Mouse (Mus musculus) megakaryocyte progenitor cell, adult 5-6 weeks (primary cell): ENCODE measurements around the gene Myo1a. TPM values are rescaled to one million over a fixed set of nuclear protein-coding genes. Genes with fewer than 3 reads are reported as not detected.
A peak's percentile ranks its signal among the peaks of the same experiment; 100 is the strongest.
"Not testable (repeated sequence)": the region's sequence is repeated elsewhere in the genome, so short reads cannot be mapped to it uniquely, and the experiment has no call there.

ENCODE experiments used
- ATAC-seq: replicated peaks from 2 replicates; pipeline ENCODE4 v1.8.0; 2016; ENCODE audit warnings: mild to moderate bottlenecking, moderate TSS enrichment, inconsistent platforms; ENCODE audit not compliant: poor library complexity
- total RNA-seq, 2 experiments: library from RNA; stranded (forward) in 1 of 2; stranded (reverse) in 1 of 2; fragments of 157-497, 149-512 nt in 1 of 2; fragments of 200-1000 nt in 1 of 2; gene quantifications; 2 replicates each; pipeline versions ENCODE4 v1.2.3 to v1.2.4; 2015 to 2017

Gene Myo1a
- total RNA-seq (2015) (0.15 TPM in 1 of 2 replicates, not detected in the other), total RNA-seq (2017) (0.03 and 0.37 TPM in 2 replicates)

DNA sequence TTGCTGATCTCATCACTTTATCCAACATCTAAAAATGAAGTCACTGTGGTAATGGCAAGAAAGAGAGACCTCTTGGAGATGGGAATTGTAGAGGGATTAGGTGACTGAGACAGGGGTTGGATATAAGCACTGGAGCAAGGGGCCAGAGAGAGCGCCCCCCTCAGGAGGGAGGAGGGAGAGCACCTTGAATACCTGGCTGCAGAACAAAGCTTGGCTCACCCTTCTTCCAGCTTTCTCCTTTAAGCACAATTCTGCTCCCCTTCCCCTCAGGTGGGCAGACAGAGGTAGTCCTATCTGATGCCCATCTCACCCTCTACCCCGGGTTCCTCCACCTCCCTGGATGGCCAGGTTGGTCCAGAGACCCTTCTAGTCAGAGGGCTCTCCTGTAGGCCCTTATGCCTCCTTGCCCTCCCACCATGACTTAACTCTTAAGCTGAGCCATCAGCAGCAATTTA, at the start of gene Myo1a:
Myo1a (plus strand) TSS at position 405 of the 455 bp plus-strand sequence.
- no peak for ATAC-seq

DNA sequence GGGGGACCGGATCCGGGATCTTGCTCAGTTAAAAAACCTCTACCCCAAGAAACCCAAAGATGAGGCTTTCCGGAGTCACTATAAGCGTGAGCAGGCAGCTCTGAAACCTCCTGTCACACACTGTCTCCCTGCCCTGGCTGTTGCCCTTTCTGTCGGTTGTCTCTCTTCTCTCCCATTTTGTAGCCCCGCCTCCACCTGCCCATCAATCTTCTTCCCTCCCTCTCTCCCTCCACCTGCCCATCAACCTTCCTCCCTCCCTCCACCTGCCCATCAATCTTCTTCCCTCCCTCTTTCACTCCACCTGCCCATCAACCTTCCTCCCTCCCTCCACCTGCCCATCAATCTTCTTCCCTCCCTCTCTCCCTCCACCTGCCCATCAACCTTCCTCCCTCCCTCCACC, 47.4 kb upstream of the Myo1a start:
- ATAC-seq: not testable (repeated sequence)

DNA sequence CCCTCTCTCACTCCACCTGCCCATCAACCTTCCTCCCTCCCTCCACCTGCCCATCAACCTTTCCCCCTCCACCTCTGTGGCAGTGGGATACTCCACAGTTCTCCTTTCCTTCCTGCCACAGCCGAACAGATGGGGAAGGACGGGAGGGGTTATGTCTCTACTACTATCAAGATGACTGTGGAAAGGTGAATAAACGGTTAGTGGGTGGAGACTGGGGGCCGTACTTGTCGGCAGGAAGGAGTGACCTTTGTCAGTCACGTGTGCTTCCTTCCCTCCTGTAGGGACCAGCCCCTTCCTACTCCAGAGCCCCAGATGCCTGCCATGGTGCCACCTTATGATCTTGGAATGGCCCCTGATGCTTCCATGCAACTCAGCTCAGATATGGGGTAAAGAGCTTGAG, 46.9 kb upstream of the Myo1a start:
- ATAC-seq: no peak

DNA sequence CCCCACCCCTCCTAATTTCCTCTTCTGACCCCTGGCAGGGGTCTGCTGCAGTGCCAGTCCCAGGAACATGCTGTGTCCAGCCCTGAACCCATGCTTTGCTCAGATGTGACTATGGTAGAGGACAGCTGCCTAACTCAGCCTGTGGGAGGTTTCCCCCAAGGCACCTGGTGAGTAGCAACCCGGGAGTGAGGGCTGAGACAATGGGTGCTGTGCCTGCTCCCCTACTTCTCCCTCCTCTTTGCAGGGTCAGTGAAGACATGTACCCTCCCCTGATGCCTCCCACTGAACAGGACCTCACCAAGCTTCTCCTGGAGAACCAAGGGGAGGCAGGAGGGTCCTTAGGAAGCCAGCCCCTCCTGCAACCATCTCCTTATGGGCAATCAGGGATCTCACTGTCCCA, 45.4 kb upstream of the Myo1a start:
- no peak for ATAC-seq

DNA sequence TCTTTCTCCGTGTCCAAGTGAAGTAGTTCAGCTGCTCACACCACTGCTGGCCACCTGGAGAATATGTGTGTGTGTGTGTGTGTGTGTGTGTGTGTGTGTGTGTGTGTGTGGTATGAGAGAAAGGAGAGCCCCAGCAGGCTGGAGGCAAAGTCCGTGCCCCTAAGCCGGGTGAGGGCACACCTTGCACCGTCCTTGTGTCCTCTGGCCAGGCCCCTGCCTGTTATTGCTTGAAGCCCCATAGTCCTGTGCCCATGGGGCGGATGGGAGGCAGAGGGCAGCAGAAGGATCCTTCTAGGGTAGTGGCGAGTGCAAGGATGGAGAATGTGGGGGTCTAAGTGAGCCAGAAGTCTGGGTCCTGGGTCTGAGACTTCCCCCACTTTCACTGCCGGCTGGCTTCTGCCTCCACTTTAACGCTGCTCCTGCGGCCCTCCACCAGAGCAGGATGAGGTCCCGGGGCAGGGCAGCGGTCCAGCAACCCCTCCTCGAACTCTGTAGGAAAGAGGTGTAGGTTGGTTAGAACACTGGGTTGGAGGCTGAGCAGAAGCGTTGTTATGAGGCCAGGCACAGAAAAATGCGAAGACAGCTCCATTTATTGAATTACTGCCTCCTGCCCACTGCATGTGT, 43.6 kb upstream of the Myo1a start:
- no peak for ATAC-seq

DNA sequence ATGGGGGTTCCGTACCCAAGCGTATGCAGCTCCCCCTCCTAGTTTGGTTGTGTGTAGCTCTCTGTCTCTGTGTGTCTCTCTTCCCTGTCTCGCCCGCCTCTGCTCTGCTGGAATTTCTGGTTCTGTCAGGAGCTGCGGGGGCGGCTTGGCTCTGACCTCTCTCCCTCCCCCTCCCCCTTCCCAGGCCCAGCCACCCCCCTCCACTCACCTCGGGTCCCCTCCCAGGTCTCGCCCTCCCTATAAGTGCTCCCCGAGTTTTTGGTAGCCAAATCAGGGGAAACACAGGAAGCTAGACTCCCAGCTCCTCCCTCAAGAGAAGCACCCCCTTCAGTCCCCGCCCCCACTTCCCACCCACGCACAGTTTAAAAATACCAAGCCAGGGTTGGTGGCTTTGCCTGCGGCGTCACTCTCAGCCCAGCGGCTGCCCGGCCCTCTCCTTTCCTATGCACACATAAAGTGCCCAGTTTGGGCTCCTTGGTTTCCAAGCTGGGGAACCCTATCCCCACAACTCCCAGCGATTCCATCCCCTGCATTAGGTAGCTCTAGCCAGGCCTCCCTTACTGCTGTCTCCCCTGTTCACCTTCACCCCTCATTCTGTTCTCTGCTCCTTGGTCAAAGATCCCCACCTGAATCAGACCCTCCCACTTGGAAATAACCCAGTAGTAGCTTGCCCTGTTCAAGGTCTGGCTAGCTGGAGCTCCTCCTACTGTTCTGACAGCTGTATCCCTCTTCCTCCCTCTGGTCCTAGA, 42.9 kb upstream of the Myo1a start:
- peak; percentile 47 for ATAC-seq

DNA sequence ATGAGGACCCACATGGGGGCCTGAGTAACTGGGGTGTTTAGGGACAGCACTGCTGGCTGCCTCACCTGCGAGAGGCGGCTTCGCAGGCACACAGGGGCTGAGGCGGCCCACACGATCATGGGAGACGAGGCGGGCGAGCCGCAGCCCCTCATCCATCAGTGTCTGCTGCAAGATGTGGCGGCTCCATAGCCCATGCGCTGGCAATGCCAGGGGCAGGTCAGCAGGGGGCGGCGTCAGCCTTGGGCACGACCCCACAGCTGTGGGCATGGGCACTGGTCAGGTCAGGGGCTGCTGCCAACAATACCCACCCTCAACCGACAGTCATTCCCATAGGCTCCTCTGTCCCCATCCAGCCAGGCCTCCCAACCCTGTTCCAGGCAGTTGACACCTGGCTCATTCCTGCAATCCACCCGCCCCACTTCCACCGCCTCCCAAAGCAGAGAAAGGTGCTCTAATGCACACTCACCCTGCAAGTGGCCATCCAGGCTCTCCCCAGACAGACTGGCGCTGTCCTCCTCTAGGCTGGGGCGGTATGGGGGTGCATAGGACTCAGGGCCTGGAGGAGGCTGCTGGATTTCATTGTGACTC, 42.2 kb upstream of the Myo1a start:
- 0 out of 2 replicates have a peak, but pooled peaks have one; percentile 12 for ATAC-seq

DNA sequence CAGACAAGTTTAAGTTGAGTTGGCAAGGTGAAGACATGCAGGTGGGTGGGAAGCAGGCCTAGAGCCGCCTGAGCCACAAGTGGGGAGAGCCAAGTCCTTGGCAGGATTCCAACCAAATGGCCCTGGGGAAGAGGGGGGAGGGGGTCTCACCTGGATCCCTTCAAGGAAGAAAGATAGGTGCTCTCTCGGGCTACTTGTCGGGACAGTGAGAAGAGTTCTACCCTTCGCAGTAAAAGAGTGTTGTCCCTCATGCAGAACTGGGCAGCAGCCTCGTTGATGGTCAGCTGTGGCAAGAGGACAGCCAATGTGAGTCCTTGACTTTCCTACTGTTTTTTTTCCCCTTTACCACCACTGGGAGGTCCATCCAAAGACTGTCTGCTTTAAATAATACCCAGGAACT, 41.4 kb upstream of the Myo1a start:
- no peak for ATAC-seq

DNA sequence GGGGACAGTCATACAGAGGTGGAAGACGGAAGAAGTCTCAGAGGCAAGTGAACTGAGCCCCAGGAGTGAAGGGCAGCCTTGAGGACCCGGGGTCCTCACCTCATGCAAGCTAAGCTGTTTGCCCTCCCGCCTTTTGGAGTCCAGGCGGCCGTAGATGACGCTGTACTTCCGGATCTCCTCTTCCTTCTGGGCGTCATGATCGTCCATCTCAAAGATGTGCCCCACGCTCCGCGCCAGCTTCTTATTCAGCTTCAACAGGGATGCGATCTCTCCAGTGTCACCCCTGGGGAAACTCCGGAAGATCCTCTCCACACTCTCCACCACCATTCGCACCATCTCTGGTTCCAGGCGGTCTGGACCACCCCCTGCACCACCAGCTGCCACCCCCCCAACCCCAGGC, 40.8 kb upstream of the Myo1a start:
- no peak for ATAC-seq

DNA sequence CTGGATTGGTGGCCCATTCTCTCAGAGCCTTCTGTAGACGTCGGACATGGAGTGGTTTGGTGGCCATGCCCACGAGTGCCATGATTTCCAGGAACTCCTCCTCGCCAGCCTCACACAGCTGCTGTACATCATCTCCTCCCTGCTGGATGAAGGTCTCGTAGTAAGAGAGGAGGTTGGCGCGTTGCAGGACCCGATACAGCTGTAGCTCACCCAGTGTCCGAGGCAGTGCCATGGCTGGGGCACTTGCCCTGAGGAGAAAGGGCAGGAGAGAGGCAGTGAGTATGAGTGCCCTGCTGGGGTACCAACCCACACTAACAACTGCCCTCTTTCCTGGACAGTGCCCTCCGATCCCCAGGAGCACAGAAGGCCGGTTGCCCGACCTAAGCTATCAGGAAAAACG, 40.1 kb upstream of the Myo1a start:
- no peak for ATAC-seq

DNA sequence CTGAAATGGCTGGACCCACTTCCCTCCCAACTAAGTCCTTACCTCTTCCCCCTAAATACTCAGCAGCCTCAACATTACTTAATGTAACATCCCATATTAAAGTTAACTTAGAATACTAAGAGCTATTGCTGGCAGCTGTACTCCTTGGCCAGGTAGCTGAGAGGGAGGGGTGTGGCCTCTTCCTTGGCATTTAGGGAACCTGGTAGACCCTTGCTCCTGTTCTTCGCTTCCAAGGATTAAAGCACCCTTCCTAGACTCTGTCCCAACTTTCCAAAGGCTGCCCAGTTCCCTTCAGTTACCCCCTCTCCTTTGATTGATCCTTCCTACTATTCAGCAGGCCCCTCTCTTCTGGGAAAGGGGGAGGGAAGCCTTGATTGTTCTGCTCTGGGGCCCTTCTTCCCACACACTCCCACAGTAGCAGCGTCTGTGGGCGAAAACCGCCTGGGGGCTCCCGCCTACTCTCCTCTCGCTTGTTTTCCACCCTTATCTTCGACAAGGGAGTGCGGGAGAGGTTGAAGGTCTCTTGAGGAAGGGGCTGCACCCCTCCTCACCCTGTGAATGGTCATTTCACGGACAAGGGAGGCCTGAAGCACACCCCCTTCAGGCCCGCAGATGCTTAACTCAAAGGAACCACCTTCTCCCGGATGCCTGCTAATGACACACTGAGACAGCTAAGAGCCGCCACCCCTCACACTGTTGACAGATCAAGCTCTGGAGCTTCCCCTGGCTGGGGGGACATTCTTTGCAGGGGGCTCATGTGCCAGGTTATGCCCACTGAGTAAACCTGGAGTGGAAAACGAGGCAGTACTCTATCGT, 39.4 kb upstream of the Myo1a start:
- ATAC-seq: no peak

DNA sequence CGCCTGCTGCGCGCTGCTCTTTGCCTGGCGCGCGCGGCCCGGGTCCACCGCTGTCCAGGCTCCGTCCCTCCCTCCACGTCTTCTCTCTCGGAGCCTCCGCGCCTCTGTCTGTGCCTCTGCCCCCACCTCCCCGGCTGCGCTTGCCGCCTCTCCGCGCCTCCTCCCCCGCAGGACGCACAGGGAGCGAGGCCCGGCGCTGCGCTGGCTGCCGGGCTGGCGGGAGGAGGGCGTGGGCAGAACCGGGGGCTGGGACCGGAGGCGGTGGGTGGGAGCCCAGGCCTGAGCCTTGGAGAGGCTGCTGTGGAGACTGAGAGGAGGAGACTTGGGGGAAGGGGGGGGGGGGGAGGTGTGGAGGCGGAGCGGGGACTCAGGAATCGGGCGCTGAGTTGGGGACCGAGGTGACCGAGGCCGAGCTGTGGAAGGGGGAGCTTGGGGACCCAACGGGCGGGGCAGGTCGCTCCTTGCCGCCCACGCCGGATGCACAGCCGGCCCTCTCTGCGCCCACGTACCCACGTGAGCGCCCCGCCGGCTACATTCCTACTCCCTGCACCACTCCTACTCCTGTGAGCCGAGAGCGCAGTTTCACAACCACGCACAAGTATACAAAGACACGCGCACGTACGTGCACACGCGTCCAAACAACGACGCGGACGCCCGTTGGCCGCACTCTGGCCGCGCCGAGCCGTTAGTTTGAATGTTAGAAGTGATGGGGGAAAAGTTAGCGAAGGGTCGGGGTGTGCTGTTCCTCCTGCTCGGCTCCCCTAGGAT, 38.3 kb upstream of the Myo1a start, which contains the start of gene Nemp1:
Nemp1 (plus strand) TSS at position 401 of the 768 bp plus-strand sequence.
- ATAC-seq: peak; percentile 35

DNA sequence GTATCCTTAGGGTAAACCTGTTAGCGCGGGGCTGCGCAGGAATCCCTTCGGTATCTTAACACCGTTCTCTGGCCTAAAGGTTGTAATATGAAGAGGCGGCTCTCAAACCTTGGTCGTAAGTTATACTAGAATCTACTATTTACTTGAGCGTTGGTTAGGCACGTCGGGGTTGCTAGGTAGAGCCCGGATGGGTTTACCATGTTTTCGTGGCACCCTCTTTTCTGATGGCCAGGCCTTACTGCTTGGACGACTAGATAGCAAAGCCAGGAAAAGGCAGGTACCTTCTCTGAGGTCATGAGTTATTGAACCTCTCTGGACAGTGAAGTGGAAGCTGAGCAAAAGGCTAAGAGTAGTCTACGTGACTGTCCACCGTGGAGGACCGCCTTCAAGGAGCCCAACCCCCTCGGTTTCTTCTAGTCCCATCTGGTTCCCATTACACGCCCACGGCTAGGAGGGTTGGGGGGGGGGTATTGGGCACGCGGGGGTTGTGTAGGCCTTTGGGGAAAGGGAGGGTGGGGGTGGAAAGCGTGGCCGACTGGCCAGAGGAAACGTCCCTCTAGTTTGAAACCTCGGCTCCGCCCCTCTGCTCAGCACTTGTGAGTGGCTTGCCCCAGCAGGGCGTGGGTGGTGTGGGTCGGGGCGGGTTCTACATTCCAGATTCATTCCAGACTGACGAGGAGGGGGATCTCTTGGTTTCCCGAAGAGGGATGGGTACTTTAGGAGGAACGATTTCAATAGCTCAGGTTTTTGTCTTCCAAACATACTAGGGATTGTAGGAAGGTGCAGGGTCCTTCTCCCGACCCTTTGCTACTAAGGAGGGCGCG, 37.5 kb upstream of the Myo1a start:
- ATAC-seq: peak; percentile 23

DNA sequence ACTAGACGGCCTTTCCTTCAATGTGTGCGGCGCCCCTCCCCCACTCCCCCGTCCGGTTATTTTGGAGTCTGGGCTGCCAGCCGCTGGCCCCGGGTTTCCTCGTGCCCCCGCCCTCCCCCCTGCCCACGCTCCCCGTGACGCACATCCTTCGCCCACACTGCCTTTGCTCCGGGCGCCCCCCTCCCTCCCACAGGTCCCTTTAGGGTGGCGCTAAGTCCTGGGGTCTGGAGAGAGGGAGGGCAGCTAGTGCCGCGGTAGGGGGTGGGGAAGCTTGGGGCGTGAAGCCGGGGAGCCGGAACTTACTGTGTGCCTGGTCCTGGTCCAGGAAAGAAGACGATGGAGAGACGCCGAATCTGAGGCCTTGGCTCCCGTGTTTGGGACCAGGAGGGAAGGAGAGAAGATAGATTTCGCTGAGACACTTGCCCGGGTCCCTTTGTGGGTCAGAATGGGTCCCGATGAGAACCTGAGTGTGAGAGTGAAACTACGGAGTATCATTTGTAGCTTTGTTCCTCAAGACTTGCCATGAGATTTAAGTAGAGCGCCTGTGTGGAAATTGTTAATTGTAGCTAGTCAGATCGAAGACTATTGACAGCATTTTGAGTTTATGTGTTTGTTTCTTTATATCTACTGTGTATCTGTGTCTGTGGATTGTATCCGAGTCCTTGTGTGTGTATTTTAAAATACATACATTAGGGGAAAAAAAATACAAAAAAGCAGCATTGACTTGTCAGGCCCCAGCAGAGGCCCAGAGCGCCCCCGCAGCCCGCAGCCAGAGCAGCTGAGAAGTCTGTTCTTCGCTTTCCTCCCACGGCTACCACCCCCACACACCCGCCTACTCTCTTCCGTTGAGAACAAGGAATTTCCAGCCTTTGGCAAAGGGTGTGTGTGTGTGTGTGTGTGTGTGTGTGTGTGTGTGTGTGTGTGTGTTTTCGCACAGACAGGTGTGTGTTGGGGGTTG, 36.6 kb upstream of the Myo1a start, which contains the start of gene Nab2:
Nab2 (minus strand) TSS at position 476 of the 958 bp plus-strand sequence.
- peak; percentile 41 for ATAC-seq

DNA sequence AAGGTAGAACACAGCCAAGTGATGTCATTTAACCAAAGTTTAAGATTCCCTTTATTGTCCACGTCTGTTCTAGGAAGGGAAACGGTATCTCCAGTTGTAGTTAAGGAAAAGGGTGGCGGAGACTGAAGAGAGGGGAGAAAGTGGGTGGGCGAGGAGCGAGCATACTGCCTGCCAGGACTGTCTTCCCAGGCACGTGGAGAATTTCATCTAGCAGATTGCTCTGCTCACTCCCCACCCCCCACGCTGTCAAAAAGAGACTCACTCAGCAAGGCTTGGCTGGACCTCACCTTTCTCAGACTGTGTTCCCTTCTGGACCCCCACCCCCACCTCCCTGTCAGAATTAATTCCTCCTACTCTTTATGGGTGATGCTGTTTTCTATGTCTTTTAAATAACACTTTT, 35.8 kb upstream of the Myo1a start:
- no peak for ATAC-seq

DNA sequence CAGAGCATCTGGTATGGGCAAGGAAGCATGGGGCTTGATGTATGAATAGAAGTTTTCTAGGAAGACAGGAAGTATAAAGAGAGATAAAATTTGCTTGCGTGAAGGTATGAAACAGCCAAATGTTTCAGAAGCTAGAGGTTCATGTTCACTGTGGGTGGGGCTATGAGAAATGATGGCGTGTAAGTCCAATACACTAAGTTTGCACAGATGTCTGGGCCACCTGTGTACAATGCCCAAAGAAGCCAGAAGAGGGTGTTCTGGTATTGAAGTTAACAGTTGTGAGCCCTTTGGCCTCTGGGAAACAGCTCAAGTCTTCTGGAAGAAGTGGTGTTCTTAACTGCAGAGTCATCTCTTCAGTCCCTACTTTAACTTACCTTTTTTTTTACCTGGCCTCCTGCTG, 34.8 kb upstream of the Myo1a start:
- no peak for ATAC-seq

DNA sequence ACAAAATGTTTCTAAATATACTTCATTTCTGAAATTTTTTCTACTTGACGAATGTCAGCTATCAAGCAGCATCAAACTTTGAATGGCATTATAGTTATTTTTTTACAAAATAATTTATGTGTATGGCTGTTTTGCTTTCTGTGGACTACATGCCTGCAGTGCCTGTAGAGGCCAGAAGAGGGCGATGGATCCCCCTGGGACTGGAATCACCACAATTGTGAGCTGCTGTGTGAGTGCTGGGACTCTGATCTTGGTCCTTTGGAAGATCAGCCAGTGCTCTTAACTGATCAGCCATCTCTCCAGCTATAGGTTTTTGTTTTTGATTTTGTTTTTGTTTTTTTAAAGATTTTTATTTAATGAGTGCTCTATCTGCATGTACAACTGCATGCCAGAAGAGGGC, 33.7 kb upstream of the Myo1a start:
- no peak for ATAC-seq

DNA sequence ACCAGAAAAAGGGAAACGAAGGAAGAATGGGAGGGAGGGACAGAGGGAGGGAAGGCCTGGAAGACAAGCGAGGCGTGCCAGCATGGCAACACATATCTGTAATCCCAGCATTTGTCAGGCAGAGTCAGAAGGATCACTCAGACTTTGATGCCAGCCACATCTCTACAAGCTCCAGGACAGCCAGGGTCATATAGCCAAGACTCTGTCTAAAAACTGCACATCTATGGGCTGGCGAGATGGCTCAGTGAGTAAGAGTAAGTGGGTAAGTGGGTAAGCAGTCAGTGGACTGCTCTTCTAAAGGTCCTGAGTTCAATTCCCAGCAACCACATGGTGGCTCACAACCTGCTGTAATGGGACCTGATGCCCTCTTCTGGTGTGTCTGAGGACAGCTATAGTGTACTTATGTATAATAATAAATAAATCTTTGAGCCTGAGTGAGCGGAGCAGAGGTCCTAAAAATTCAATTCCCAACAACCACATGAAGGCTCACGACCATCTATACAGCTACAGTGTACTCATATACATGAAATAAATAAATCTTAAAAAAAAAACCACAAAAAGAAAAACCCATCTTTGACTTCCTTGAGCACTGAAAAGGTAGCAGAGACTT, 30.8 kb upstream of the Myo1a start:
- no peak for ATAC-seq
